Mouse (Mus musculus): ENCODE results near the gene Cpne5. TPM values are rescaled to one million over a fixed set of nuclear protein-coding genes. Genes with fewer than 3 reads are reported as not detected.
"Not testable (repeated sequence)": the region's sequence is repeated elsewhere in the genome, so short reads cannot be mapped to it uniquely, and the experiment has no call there.

Gene Cpne5
- polyA plus RNA-seq, 1 experiment: 66.3 TPM

GRCm38 (mm10) chr17:29137906-29138305 is 100.1 kb downstream of the Cpne5 start:
- DNase-seq (ENCODE audit: low read depth): no peak

DNA sequence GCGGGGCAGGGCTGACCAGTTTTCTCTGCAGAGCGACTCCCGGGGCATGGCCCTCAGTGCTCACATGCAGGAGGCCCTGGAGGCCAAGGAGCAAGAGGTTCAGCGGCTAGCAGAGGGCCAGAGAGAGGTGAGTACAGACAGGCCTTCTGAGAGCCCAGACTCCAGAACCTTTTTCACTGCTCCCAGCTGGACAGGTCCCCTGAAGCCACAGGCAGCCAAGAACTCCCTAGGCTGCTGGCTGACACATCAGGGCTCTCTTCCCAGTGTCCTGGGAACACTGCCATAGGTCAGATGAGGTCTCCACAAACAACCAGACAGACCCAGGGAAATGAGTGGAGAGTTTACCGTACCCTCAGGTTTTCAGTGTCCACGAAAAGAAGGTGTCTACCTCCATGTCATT is 101.7 kb downstream of the Cpne5 start:
- no peak for DNase-seq (ENCODE audit: low read depth)

DNA sequence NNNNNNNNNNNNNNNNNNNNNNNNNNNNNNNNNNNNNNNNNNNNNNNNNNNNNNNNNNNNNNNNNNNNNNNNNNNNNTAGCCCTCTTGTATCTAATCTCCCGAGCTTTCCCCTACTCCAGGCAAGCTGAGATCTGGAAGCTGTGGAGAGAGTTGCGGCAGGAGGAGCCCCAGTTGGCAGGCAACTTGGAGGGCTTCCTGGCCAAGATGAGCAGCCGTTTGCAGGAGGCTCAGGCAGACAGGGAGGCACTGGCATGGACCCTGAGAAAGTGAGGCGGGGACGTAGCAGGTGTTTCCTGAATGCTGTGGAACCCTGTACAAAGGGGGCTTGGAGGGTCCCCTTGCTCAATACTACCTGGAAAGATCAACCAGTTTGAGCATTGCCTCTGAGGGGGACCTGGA is 102.9 kb downstream of the Cpne5 start:
- DNase-seq (ENCODE audit: low read depth): no peak

GRCm38 (mm10) chr17:29129341-29129740 is 108.6 kb downstream of the Cpne5 start:
- no peak for DNase-seq (ENCODE audit: low read depth)

DNA sequence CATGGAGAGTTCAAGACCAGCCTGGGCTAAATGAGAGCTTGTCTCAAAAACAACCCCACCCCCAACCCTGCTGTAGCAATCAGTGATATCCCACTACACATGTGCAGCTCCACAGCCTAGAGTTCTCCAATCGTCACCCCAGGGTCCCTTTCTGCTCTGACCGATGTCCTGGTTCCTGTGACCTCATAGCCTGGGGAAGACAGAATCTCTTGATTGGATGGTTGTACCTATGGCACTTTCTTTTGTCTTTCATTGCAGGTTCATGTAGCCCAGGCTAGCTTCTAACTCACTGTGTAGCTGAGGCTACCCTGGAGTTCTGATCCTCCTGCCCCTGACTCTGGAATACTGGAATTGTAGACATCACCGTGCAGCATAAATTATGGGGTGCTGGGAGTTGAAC is 111.4 kb downstream of the Cpne5 start:
- DNase-seq (ENCODE audit: low read depth): no peak

- no peak for DNase-seq (ENCODE audit: low read depth)
Measured at GRCm38 (mm10) chr17:29123578-29124174, 114.3 kb downstream of the Cpne5 start.

DNA sequence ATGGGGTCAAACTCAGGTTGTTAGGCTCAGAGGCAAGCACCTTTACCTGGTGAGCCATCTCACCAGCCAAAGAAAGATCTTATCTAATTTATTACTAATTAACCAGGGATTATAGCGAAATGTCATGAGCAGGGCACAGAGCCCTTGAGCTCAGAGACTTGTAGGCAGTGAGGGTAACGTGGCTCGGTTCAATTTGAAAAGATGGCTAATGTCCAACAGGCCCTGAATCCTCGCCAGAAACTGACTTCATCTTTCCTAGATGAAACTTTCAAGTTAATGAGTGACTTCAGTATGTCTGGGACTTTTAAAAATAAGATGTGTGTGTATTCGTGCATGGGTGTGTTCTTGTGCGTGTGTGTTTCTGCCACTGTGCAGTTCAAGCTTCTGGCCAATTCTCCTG is 115.2 kb downstream of the Cpne5 start:
- DNase-seq (ENCODE audit: low read depth): no peak

GRCm38 (mm10) chr17:29120666-29121065 is 117.3 kb downstream of the Cpne5 start:
- DNase-seq (ENCODE audit: low read depth): no peak

DNA sequence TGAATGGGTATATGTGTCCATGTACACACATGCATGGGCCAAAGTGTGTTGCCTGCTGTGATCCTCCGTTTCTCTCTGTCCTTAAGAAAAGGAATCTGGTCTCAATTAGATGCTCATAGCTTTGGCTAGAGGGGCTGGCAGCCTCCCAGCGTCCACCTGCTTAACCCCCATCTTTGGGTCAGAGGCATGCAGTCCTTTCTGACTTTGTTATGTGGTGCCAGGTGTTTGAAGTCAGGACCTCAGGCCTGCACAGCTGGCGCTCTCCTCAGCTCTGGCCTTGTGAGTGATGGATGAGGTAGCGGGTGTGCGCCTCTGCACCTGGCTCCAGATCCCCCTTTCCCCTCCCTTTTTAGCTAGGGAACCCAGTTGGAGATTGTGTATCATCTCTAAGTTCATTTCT is 119.9 kb downstream of the Cpne5 start:
- DNase-seq (ENCODE audit: low read depth): no peak

DNA sequence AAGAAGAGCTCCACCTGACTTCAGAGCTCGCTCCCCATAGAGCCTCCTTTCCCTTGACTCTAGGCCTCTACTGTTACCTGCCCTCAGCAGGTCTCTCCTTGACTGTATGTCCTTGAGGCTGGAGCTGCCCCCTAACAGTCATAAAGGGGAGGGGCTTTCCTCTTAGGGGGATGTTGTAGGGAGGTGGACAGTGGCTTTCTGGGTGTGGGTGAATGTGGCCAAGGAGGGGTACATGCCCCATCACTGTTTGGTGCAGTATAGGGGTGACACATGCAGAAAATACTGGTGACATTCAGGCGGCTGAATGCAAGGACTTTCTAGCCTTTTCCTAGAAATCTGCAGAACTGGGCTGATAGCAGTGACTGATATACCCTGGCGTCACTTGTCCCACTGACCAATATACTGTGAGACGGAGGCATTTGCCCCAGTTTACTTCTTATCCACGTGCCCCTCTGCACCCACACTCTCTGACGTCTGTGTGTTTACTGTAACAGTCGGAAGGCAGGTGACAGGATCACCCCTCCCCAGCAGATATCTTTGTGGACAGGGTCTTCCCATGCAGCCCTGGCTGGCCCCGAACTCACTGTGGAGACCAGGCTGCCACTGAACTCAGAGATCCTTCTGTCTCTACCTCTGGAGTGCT is 120.8 kb downstream of the Cpne5 start:
- DNase-seq (ENCODE audit: low read depth): no peak

GRCm38 (mm10) chr17:29116023-29116422 is 121.9 kb downstream of the Cpne5 start:
- DNase-seq (ENCODE audit: low read depth): no peak

DNA sequence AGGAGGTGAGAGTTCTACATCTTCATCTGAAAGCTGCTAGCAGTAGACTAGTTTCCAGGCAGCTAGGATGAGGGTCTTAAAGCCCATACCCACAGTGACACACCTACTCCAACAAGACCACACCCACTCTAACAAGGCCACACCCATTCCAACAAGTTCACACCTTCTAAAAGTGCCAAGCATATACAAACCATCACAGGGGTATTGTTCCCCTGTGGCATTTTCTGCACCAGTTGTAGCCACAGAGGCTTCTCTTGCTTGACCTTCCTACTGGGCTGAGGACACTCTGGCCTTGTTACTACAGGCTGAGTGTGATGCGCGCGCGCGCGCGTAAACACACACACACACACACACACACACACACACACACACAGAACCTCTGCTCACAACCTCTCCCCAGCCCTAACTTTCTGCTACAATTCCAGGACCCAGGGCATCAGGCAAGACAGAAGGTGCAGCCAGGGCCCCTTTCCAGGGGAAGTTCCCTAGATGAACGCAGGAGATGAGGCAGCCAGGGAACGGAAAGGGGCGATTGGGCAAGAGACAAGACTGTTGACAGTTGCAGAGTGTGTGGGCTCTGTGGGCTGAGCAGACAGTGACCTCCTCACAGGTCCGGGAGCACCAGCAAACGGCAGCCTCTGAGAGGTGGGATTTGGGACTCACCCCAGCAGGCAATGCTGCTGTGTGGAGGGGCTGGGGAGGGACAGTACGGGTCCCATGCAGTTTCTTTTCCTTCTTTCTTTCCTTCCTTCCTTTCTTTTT is 124.2 kb downstream of the Cpne5 start, which contains the start of gene Rab44:
Gene Rab44 (plus strand): TSS at position 555 of the 762 bp plus-strand sequence.
- no peak for DNase-seq (ENCODE audit: low read depth)

DNA sequence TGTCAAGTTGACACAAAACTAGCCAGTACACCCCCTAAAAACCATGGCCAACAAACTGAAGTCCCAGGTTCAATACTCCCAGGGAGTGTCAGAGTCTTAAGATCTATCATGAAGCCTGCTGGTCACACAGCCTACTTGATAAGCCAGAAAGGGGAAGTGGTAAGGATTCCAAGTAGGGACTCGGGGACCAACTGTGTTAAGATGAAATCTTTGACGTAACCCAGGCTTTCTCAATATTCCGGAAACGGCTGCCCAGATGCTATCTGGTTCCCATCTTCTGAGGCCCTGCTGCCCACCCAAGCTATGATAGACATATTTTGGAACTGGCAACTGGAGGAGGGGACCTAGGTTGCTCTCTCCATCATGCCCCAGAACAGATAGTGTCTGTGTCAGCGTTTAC is 126.6 kb downstream of the Cpne5 start:
- DNase-seq (ENCODE audit: low read depth): no peak

GRCm38 (mm10) chr17:29110356-29110755 is 127.6 kb downstream of the Cpne5 start:
- not testable (repeated sequence) for DNase-seq (ENCODE audit: low read depth)

Other genes with a start within 250 kb of the Cpne5 start
- 51.3 and 55.6 TPM in 2 replicates for gene Stk38, start 230.2 kb downstream of the Cpne5 start, polyA plus RNA-seq (2012; rRNA removed)
- 103 and 119 TPM in 2 replicates for gene Srsf3, start 205.5 kb downstream of the Cpne5 start, polyA plus RNA-seq (2012; rRNA removed)
- 38.4 and 98.3 TPM in 2 replicates for gene Cdkn1a, start 147.2 kb downstream of the Cpne5 start, polyA plus RNA-seq (2012; rRNA removed)
- 8.2 and 12.7 TPM in 2 replicates for gene Rab44, start 124.0 kb downstream of the Cpne5 start, polyA plus RNA-seq (2012; rRNA removed)
- 33.3 and 35.3 TPM in 2 replicates for gene Ppil1, start 26.0 kb upstream of the Cpne5 start, polyA plus RNA-seq (2012; rRNA removed)
- gene BC004004, start 30.6 kb upstream of the Cpne5 start, polyA plus RNA-seq (2012; rRNA removed): 118 and 175 TPM in 2 replicates
- 31.4 and 42.9 TPM in 2 replicates for gene Pi16, start 79.5 kb upstream of the Cpne5 start, polyA plus RNA-seq (2012; rRNA removed)
- gene Mtch1, start 109.8 kb upstream of the Cpne5 start, polyA plus RNA-seq (2012; rRNA removed): 587 and 681 TPM in 2 replicates
- gene Fgd2, start 122.7 kb upstream of the Cpne5 start, polyA plus RNA-seq (2012; rRNA removed): 23.3 and 32.9 TPM in 2 replicates